Mouse (Mus musculus) gastrocnemius, adult 8-10 months (tissue): ENCODE data around the gene Etfrf1. TPM values are rescaled to one million over a fixed set of nuclear protein-coding genes. Genes with fewer than 3 reads are reported as not detected.

Experiments used
- DNase-seq, 2 experiments: peaks; one replicate each; pipeline ENCODE4 v3.0.0; 2022; ENCODE audit warnings: low spot score in 2 of 2
- total RNA-seq, 4 experiments: library from RNA; stranded (reverse); gene quantifications; 2 replicates each; pipeline ENCODE4 v1.2.4; 2022

Etfrf1 gene
- total RNA-seq: 10 to 100 TPM; 50.3 to 54.7 (median 52.4) TPM

- peak; percentile 98 to 99 for DNase-seq
Observed at GRCm38 (mm10) chr6:145210816-145211338, at the start of gene Etfrf1, which contains the start of gene Casc1. Gene Etfrf1, plus strand, starts transcription at chr6:145211134. Gene Casc1, minus strand, starts transcription at chr6:145211005.

GRCm38 (mm10) chr6:145171892-145172606, 38.9 kb upstream of the Etfrf1 start:
- DNase-seq: no peak

GRCm38 (mm10) chr6:145173781-145174191, 37.1 kb upstream of the Etfrf1 start:
- peak; percentile 65 to 71 for DNase-seq

GRCm38 (mm10) chr6:145175571-145175981, 35.4 kb upstream of the Etfrf1 start:
- no peak for DNase-seq

GRCm38 (mm10) chr6:145176474-145176873, 34.5 kb upstream of the Etfrf1 start:
- DNase-seq: no peak

GRCm38 (mm10) chr6:145179665-145180064, 31.3 kb upstream of the Etfrf1 start:
- peak in 1 of 2 experiments; percentile 26 for DNase-seq

GRCm38 (mm10) chr6:145182044-145182443, 28.9 kb upstream of the Etfrf1 start:
- peak; percentile 20 to 23 for DNase-seq

- no peak for DNase-seq
Observed at GRCm38 (mm10) chr6:145186096-145186495, 24.8 kb upstream of the Etfrf1 start.

GRCm38 (mm10) chr6:145187093-145188088, 23.5 kb upstream of the Etfrf1 start:
- DNase-seq: no peak

GRCm38 (mm10) chr6:145193038-145193437, 17.9 kb upstream of the Etfrf1 start:
- no peak for DNase-seq

GRCm38 (mm10) chr6:145193446-145193845, 17.5 kb upstream of the Etfrf1 start:
- no peak for DNase-seq

GRCm38 (mm10) chr6:145197949-145198686, 12.8 kb upstream of the Etfrf1 start:
- DNase-seq: no peak

GRCm38 (mm10) chr6:145202432-145203125, 8.4 kb upstream of the Etfrf1 start:
- no peak for DNase-seq

- no peak for DNase-seq
Observed at GRCm38 (mm10) chr6:145204440-145204839, 6.5 kb upstream of the Etfrf1 start.

- no peak for DNase-seq
Observed at GRCm38 (mm10) chr6:145205142-145205541, 5.8 kb upstream of the Etfrf1 start.

GRCm38 (mm10) chr6:145210056-145210680, 766 bp upstream of the Etfrf1 start:
- no peak for DNase-seq

- DNase-seq: no peak
Observed at GRCm38 (mm10) chr6:145211376-145212305, 707 bp downstream of the Etfrf1 start.

- DNase-seq: no peak
Observed at GRCm38 (mm10) chr6:145213916-145214315, 3.0 kb downstream of the Etfrf1 start.

GRCm38 (mm10) chr6:145215826-145216225, 4.9 kb downstream of the Etfrf1 start:
- no peak for DNase-seq
